Mouse (Mus musculus): ENCODE measurements around the gene Psme3. TPM values are rescaled to one million over a fixed set of nuclear protein-coding genes. Genes with fewer than 3 reads are reported as not detected.

Gene Psme3
- polyA plus RNA-seq, 1 experiment from 2014 or later: 158 TPM

GRCm38 (mm10) chr11:101332537-101332936 is 16.5 kb downstream of the Psme3 start:
- Histone ChIP-seq H3K4me2 (ENCODE audit: low read depth, severe bottlenecking) (no peak overlapping the region), H3K27ac (replicated peaks; ENCODE audit: low read depth, low read length) (no peak overlapping the region), H3K9me3 (ENCODE audit: control insufficient read depth, low read length) (no peaks in the 10 kb centered on the region), H3K27me3 (ENCODE audit: control insufficient read depth, insufficient read depth, low read length) (no peaks in the 10 kb centered on the region), H3K4me3 (ENCODE audit: low read depth, low read length) (no peak overlapping the region), H3K4me1 (ENCODE audit: control insufficient read depth, insufficient read depth, low read length) (peaks cover 9% of the 10 kb centered on the region; the same call in 1 of the 2 replicates), H3K9ac (ENCODE audit: low read length) (no peak overlapping the region), H3K36me3 (ENCODE audit: control insufficient read depth, insufficient read depth, low read length) (no peaks in the 10 kb centered on the region)
- DNase-seq (ENCODE audit: low spot score) (no peak), ATAC-seq (ENCODE audit: insufficient number of reproducible peaks, low FRiP score, low TSS enrichment, low read depth) (no peak)
- 84% methylated on average over 3 of the region's 3 CpGs for WGBS

GRCm38 (mm10) chr11:101334023-101334422 is 18.0 kb downstream of the Psme3 start:
- Histone ChIP-seq H3K27me3 (ENCODE audit: control insufficient read depth, insufficient read depth, low read length) (no peaks in the 10 kb centered on the region), H3K4me1 (ENCODE audit: control insufficient read depth, insufficient read depth, low read length) (peaks cover 11% of the 10 kb centered on the region; the same call in 1 of the 2 replicates), H3K4me3 (ENCODE audit: low read depth, low read length) (no peak overlapping the region), H3K4me2 (ENCODE audit: low read depth, severe bottlenecking) (no peak overlapping the region), H3K9me3 (ENCODE audit: control insufficient read depth, low read length) (no peaks in the 10 kb centered on the region), H3K9ac (ENCODE audit: low read length) (no peak overlapping the region), H3K36me3 (ENCODE audit: control insufficient read depth, insufficient read depth, low read length) (no peaks in the 10 kb centered on the region), H3K27ac (replicated peaks; ENCODE audit: low read depth, low read length) (0 out of 2 replicates have a peak overlapping the region, but pooled peaks have one; percentile 30)
- DNase-seq (ENCODE audit: low spot score): peak; percentile 40
- no peak for ATAC-seq (ENCODE audit: insufficient number of reproducible peaks, low FRiP score, low TSS enrichment, low read depth)
- 18% methylated on average over 10 of the region's 10 CpGs for WGBS

GRCm38 (mm10) chr11:101334516-101334915 is 18.5 kb downstream of the Psme3 start:
- no peak overlapping the region for H3K9ac ChIP-seq (ENCODE audit: low read length)
- H3K4me2 ChIP-seq (ENCODE audit: low read depth, severe bottlenecking): no peak overlapping the region; the same call in 1 of the 2 replicates
- no peaks in the 10 kb centered on the region for H3K9me3 ChIP-seq (ENCODE audit: control insufficient read depth, low read length)
- 4% methylated on average over 6 of the region's 6 CpGs for WGBS
- H3K4me3 ChIP-seq (ENCODE audit: low read depth, low read length): no peak overlapping the region
- peaks cover 11% of the 10 kb centered on the region; the same call in 1 of the 2 replicates for H3K4me1 ChIP-seq (ENCODE audit: control insufficient read depth, insufficient read depth, low read length)
- H3K27ac ChIP-seq (replicated peaks; ENCODE audit: low read depth, low read length): no peak overlapping the region
- ATAC-seq (ENCODE audit: insufficient number of reproducible peaks, low FRiP score, low TSS enrichment, low read depth) (no peak), DNase-seq (ENCODE audit: low spot score) (peak; percentile 64)
- no peaks in the 10 kb centered on the region for H3K36me3 ChIP-seq (ENCODE audit: control insufficient read depth, insufficient read depth, low read length)
- H3K27me3 ChIP-seq (ENCODE audit: control insufficient read depth, insufficient read depth, low read length): no peaks in the 10 kb centered on the region

- Histone ChIP-seq H3K27me3 (ENCODE audit: control insufficient read depth, insufficient read depth, low read length) (no peaks in the 10 kb centered on the region), H3K4me1 (ENCODE audit: control insufficient read depth, insufficient read depth, low read length) (peaks cover 11% of the 10 kb centered on the region; the same call in 1 of the 2 replicates), H3K27ac (replicated peaks; ENCODE audit: low read depth, low read length) (no peak overlapping the region), H3K36me3 (ENCODE audit: control insufficient read depth, insufficient read depth, low read length) (no peaks in the 10 kb centered on the region), H3K4me3 (ENCODE audit: low read depth, low read length) (no peak overlapping the region), H3K4me2 (ENCODE audit: low read depth, severe bottlenecking) (no peak overlapping the region), H3K9me3 (ENCODE audit: control insufficient read depth, low read length) (no peaks in the 10 kb centered on the region), H3K9ac (ENCODE audit: low read length) (no peak overlapping the region)
- no peak for ATAC-seq (ENCODE audit: insufficient number of reproducible peaks, low FRiP score, low TSS enrichment, low read depth)
- 83% methylated on average over 9 of the region's 9 CpGs for WGBS
- DNase-seq (ENCODE audit: low spot score): no peak
These were observed 19.7 kb downstream of the Psme3 start for GRCm38 (mm10) chr11:101335685-101336084.

- 3% methylated on average over 9 of the region's 9 CpGs for WGBS
- peak overlapping the region; percentile 32 for H3K4me2 ChIP-seq (ENCODE audit: low read depth, severe bottlenecking)
- H3K27me3 ChIP-seq (ENCODE audit: control insufficient read depth, insufficient read depth, low read length): no peaks in the 10 kb centered on the region
- 0 out of 2 replicates have a peak overlapping the region, but pooled peaks have one; percentile 10 for H3K27ac ChIP-seq (replicated peaks; ENCODE audit: low read depth, low read length)
- H3K4me1 ChIP-seq (ENCODE audit: control insufficient read depth, insufficient read depth, low read length): peaks cover 11% of the 10 kb centered on the region; the same call in 1 of the 2 replicates
- H3K9ac ChIP-seq (ENCODE audit: low read length): no peak overlapping the region
- ATAC-seq (ENCODE audit: insufficient number of reproducible peaks, low FRiP score, low TSS enrichment, low read depth): peak; percentile 86; the same call in 1 of the 2 replicates
- H3K9me3 ChIP-seq (ENCODE audit: control insufficient read depth, low read length): no peaks in the 10 kb centered on the region
- no peaks in the 10 kb centered on the region for H3K36me3 ChIP-seq (ENCODE audit: control insufficient read depth, insufficient read depth, low read length)
- peak overlapping the region; percentile 7; the same call in 1 of the 2 replicates for H3K4me3 ChIP-seq (ENCODE audit: low read depth, low read length)
- peak; percentile 66 for DNase-seq (ENCODE audit: low spot score)
These were observed 22.2 kb downstream of the Psme3 start for GRCm38 (mm10) chr11:101338123-101338760.

GRCm38 (mm10) chr11:101347083-101347775 is 31.2 kb downstream of the Psme3 start:
- no peaks in the 10 kb centered on the region for H3K4me1 ChIP-seq (ENCODE audit: control insufficient read depth, insufficient read depth, low read length)
- no peak overlapping the region for H3K4me3 ChIP-seq (ENCODE audit: low read depth, low read length)
- no peak for ATAC-seq (ENCODE audit: insufficient number of reproducible peaks, low FRiP score, low TSS enrichment, low read depth)
- H3K9ac ChIP-seq (ENCODE audit: low read length): no peak overlapping the region
- H3K27me3 ChIP-seq (ENCODE audit: control insufficient read depth, insufficient read depth, low read length): no peaks in the 10 kb centered on the region
- no peak overlapping the region for H3K27ac ChIP-seq (replicated peaks; ENCODE audit: low read depth, low read length)
- H3K9me3 ChIP-seq (ENCODE audit: control insufficient read depth, low read length): no peaks in the 10 kb centered on the region
- no peak for DNase-seq (ENCODE audit: low spot score)
- no peaks in the 10 kb centered on the region for H3K36me3 ChIP-seq (ENCODE audit: control insufficient read depth, insufficient read depth, low read length)
- no peak overlapping the region for H3K4me2 ChIP-seq (ENCODE audit: low read depth, severe bottlenecking)
- WGBS: 74% methylated on average over 10 of the region's 10 CpGs

- Histone ChIP-seq H3K9ac (ENCODE audit: low read length) (no peak overlapping the region), H3K36me3 (ENCODE audit: control insufficient read depth, insufficient read depth, low read length) (no peaks in the 10 kb centered on the region), H3K4me1 (ENCODE audit: control insufficient read depth, insufficient read depth, low read length) (no peaks in the 10 kb centered on the region), H3K4me3 (ENCODE audit: low read depth, low read length) (no peak overlapping the region), H3K27me3 (ENCODE audit: control insufficient read depth, insufficient read depth, low read length) (no peaks in the 10 kb centered on the region), H3K9me3 (ENCODE audit: control insufficient read depth, low read length) (no peaks in the 10 kb centered on the region), H3K27ac (replicated peaks; ENCODE audit: low read depth, low read length) (no peak overlapping the region), H3K4me2 (ENCODE audit: low read depth, severe bottlenecking) (no peak overlapping the region)
- WGBS: 69% methylated on average over 7 of the region's 7 CpGs
- ATAC-seq (ENCODE audit: insufficient number of reproducible peaks, low FRiP score, low TSS enrichment, low read depth): no peak
- no peak for DNase-seq (ENCODE audit: low spot score)
These were observed 32.8 kb downstream of the Psme3 start for GRCm38 (mm10) chr11:101348774-101349173.

GRCm38 (mm10) chr11:101349216-101349615 is 33.2 kb downstream of the Psme3 start:
- no peak for DNase-seq (ENCODE audit: low spot score)
- Histone ChIP-seq H3K4me1 (ENCODE audit: control insufficient read depth, insufficient read depth, low read length) (no peaks in the 10 kb centered on the region), H3K27me3 (ENCODE audit: control insufficient read depth, insufficient read depth, low read length) (no peaks in the 10 kb centered on the region), H3K27ac (replicated peaks; ENCODE audit: low read depth, low read length) (no peak overlapping the region), H3K9me3 (ENCODE audit: control insufficient read depth, low read length) (no peaks in the 10 kb centered on the region), H3K4me3 (ENCODE audit: low read depth, low read length) (no peak overlapping the region), H3K4me2 (ENCODE audit: low read depth, severe bottlenecking) (no peak overlapping the region), H3K36me3 (ENCODE audit: control insufficient read depth, insufficient read depth, low read length) (no peaks in the 10 kb centered on the region), H3K9ac (ENCODE audit: low read length) (no peak overlapping the region)
- 67% methylated on average over 3 of the region's 3 CpGs for WGBS
- no peak for ATAC-seq (ENCODE audit: insufficient number of reproducible peaks, low FRiP score, low TSS enrichment, low read depth)
